ENCODE assay signal across 8 mouse cellular contexts in the genomic region with DNA sequence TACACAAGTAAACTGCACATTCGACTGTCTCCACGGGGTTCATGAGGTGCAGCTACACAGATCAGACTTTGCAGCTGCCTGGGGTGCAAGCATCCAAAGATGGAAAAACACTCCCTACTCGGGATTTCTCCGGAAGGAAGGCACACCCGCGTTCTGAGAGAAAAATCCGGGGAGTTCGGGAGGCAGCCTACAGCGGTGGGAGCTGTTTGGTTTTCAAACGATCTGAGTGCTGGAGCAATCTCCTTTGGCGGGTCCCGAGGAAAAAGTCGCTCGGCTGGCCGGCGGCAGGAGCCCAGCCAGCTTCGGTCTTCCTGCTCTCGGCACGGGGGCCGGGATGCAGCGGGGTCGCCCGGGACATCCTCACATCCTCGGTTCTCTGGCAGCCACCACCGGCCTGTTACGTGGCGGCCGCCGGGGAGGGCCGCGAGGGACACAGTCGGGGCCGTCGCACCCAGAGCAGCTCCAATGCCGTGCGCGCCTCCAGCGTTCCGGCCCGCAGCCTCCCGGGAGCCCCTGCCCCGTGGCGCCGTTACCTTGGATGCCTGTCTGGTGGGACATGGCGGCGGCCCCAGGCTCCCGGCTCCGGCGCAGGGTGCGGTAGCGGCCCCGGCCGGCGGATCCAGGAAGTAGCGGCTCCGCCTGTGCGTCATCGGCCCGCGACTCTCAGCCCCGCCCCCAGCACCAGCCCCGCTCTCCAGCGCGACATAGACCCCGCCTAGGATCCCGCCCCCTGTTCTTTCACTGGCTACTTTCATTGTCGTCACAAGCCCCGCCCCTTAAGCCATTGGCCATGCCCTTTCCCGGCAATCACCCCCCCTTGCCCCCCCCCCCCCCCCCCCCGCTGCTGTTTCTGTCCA. TPM values are rescaled to one million over a fixed set of nuclear protein-coding genes. Genes with fewer than 3 reads are reported as not detected.
A peak's percentile ranks its signal among the peaks of the same experiment; 100 is the strongest.
DNase-seq lines count a peak whose midpoint lies in the region; ATAC-seq lines count a peak whose summit lies in the region.

A gene (minus strand): TSS at position 671 of the 857 bp plus-strand sequence.

- WGBS in heart, embryonic 13.5 days: under 1% methylated on average over 69 of the region's 70 CpGs
- WGBS in liver, embryonic 12.5 days (ENCODE audit: insufficient replicate concordance): under 1% methylated on average over 60 of the region's 70 CpGs
- WGBS in stomach, embryonic 15.5 days: under 1% methylated on average over 54 of the region's 70 CpGs

- no peaks in the 10 kb centered on the region for H3K4me1 ChIP-seq in brown adipose tissue, adult 24 weeks (ENCODE audit: control insufficient read depth, insufficient read depth, insufficient read length, low read length)
- H3K4me1 ChIP-seq in heart, embryonic 13.5 days: peaks cover 16% of the 10 kb centered on the region
- H3K4me1 ChIP-seq in liver, embryonic 12.5 days: peaks cover 24% of the 10 kb centered on the region
- H3K4me1 ChIP-seq in stomach, embryonic 15.5 days: peaks cover 3% of the 10 kb centered on the region

- H3K36me3 ChIP-seq in heart, embryonic 13.5 days: peaks cover 25% of the 10 kb centered on the region
- H3K36me3 ChIP-seq in liver, embryonic 12.5 days: peaks cover 20% of the 10 kb centered on the region
- peaks cover 13% of the 10 kb centered on the region; the same call in 1 of the 2 replicates for H3K36me3 ChIP-seq in stomach, embryonic 15.5 days

- peak within 1 kb of the TSS; percentile 94 for H3K9ac ChIP-seq in heart, embryonic 13.5 days
- peak within 1 kb of the TSS; percentile 97 for H3K9ac ChIP-seq in liver, embryonic 12.5 days
- peak within 1 kb of the TSS; percentile 90 for H3K9ac ChIP-seq in stomach, embryonic 15.5 days

- peak within 1 kb of the TSS; percentile 99 for H3K4me3 ChIP-seq in brown adipose tissue, adult 24 weeks (ENCODE audit: insufficient read depth, low read depth, low read length)
- peak within 1 kb of the TSS; percentile 99 for H3K4me3 ChIP-seq in heart, embryonic 13.5 days
- peak within 1 kb of the TSS; percentile 97 for H3K4me3 ChIP-seq in liver, embryonic 12.5 days
- H3K4me3 ChIP-seq in stomach, embryonic 15.5 days (replicated peaks): peak within 1 kb of the TSS; percentile 94

- peak; percentile 99 for ATAC-seq in heart, embryonic 13.5 days (ENCODE audit: extremely low read depth, insufficient number of reproducible peaks, low FRiP score, low TSS enrichment)
- ATAC-seq in liver, embryonic 12.5 days: peak; percentile 100
- peak; percentile 99 for ATAC-seq in stomach, embryonic 15.5 days (ENCODE audit: insufficient read depth, low FRiP score, low read depth)

- no peaks in the 10 kb centered on the region for H3K9me3 ChIP-seq in heart, embryonic 13.5 days
- H3K9me3 ChIP-seq in liver, embryonic 12.5 days (replicated peaks): no peaks in the 10 kb centered on the region
- no peaks in the 10 kb centered on the region for H3K9me3 ChIP-seq in stomach, embryonic 15.5 days

- H3K27me3 ChIP-seq in heart, embryonic 13.5 days (replicated peaks): no peaks in the 10 kb centered on the region
- H3K27me3 ChIP-seq in liver, embryonic 12.5 days (replicated peaks): no peaks in the 10 kb centered on the region
- no peaks in the 10 kb centered on the region for H3K27me3 ChIP-seq in stomach, embryonic 15.5 days (replicated peaks)

- peak within 1 kb of the TSS; percentile 89 for H3K27ac ChIP-seq in brown adipose tissue, adult 24 weeks (replicated peaks; ENCODE audit: low read depth, low read length)
- H3K27ac ChIP-seq in heart, embryonic 13.5 days (replicated peaks): peak within 1 kb of the TSS; percentile 84
- peak within 1 kb of the TSS; percentile 82 for H3K27ac ChIP-seq in liver, embryonic 12.5 days
- H3K27ac ChIP-seq in stomach, embryonic 15.5 days: peak within 1 kb of the TSS; percentile 74

- H3K4me2 ChIP-seq in heart, embryonic 13.5 days: peak within 1 kb of the TSS; percentile 83
- peak within 1 kb of the TSS; percentile 76 for H3K4me2 ChIP-seq in liver, embryonic 12.5 days
- peak within 1 kb of the TSS; percentile 63 for H3K4me2 ChIP-seq in stomach, embryonic 15.5 days

- peak; percentile 99 for DNase-seq in CD4-positive, CD25-positive, alpha-beta regulatory T cell, adult 2 months (ENCODE audit: low read depth, low spot score)
- peak; percentile 37 for DNase-seq in fat pad, adult 2 months (ENCODE audit: extremely low read depth, low read depth, low spot score)
- peak; percentile 100 for DNase-seq in kidney, postnatal 10 days
- peak; percentile 97 to 98 for DNase-seq in natural killer cell, adult 2 months (ENCODE audit: low spot score in 2 of 2)

RNA-seq across cellular contexts. Expression of the gene that starts here (rescaled TPM):
- polyA plus RNA-seq in brown adipose tissue, adult 24 weeks (2012; ENCODE audit: insufficient read depth, insufficient read length, missing spikeins): 40.7 and 53.0 TPM in 2 replicates
- polyA plus RNA-seq in heart, embryonic 13.5 days (2015; fragmentation: Nextera tagmentation; extraction: Ambion mirVana): 44.3 and 47.6 TPM in 2 replicates
- polyA plus RNA-seq in liver, embryonic 12.5 days (2016; fragmentation: Nextera tagmentation; extraction: Ambion mirVana): 31.4 and 35.2 TPM in 2 replicates
- polyA plus RNA-seq in stomach, embryonic 15.5 days (2015; fragmentation: Nextera tagmentation; extraction: Ambion mirVana): 104 TPM in 2 replicates

Comparison
In these comparisons a context has a peak if more than half of its experiments do, and no peak if none do; other contexts are left out.
1. Peak in every context shown above with its lines: DNase-seq, ATAC-seq, H3K4me3 ChIP-seq and H3K27ac ChIP-seq.
2. DNase-seq: peak in every context shown above with its lines; median percentile 100 in kidney, postnatal 10 days; 99 in CD4-positive, CD25-positive, alpha-beta regulatory T cell, adult 2 months; 98 in natural killer cell, adult 2 months; 37 in fat pad, adult 2 months.